Mouse (Mus musculus): Measurements from ENCODE around the gene Large2. TPM values are rescaled to one million over a fixed set of nuclear protein-coding genes. Genes with fewer than 3 reads are reported as not detected.

The Large2 gene
- polyA plus RNA-seq, 1 experiment from 2014 or later = 1.6 TPM

- Histone ChIP-seq H3K4me2 (no peak overlapping the region), H3K9me3 (replicated peaks) (no peaks in the 10 kb centered on the region), H3K4me1 (replicated peaks) (peaks cover 6% of the 10 kb centered on the region; the same call in 1 of the 2 replicates), H3K9ac (no peak overlapping the region), H3K4me3 (no peak overlapping the region), H3K36me3 (peaks cover 31% of the 10 kb centered on the region), H3K27ac (no peak overlapping the region), H3K27me3 (no peaks in the 10 kb centered on the region)
- no peak for ATAC-seq (replicated peaks; ENCODE audit: insufficient number of reproducible peaks, insufficient read depth, low FRiP score, low read depth)
- WGBS = 70% methylated on average over 5 of the region's 5 CpGs
Measured at GRCm38 (mm10) chr2:92350686-92351085, 24.0 kb downstream of the Large2 start.

- H3K9ac ChIP-seq = no peak overlapping the region
- no peak for ATAC-seq (replicated peaks; ENCODE audit: insufficient number of reproducible peaks, insufficient read depth, low FRiP score, low read depth)
- H3K27me3 ChIP-seq = no peaks in the 10 kb centered on the region
- peaks cover 37% of the 10 kb centered on the region for H3K36me3 ChIP-seq
- H3K4me1 ChIP-seq (replicated peaks) = peaks cover 6% of the 10 kb centered on the region; the same call in 1 of the 2 replicates
- no peaks in the 10 kb centered on the region for H3K9me3 ChIP-seq (replicated peaks)
- 65% methylated on average over 6 of the region's 6 CpGs for WGBS
- no peak overlapping the region for H3K4me3 ChIP-seq
- H3K4me2 ChIP-seq = no peak overlapping the region
- no peak overlapping the region for H3K27ac ChIP-seq
Measured at GRCm38 (mm10) chr2:92349589-92350425, 24.9 kb downstream of the Large2 start.

- peaks cover 6% of the 10 kb centered on the region; the same call in 1 of the 2 replicates for H3K4me1 ChIP-seq (replicated peaks)
- H3K27me3 ChIP-seq = no peaks in the 10 kb centered on the region
- WGBS = 85% methylated on average over 2 of the region's 2 CpGs
- peaks cover 38% of the 10 kb centered on the region for H3K36me3 ChIP-seq
- no peak for ATAC-seq (replicated peaks; ENCODE audit: insufficient number of reproducible peaks, insufficient read depth, low FRiP score, low read depth)
- H3K27ac ChIP-seq = no peak overlapping the region
- no peak overlapping the region for H3K9ac ChIP-seq
- H3K4me3 ChIP-seq = no peak overlapping the region
- H3K9me3 ChIP-seq (replicated peaks) = no peaks in the 10 kb centered on the region
- no peak overlapping the region for H3K4me2 ChIP-seq
Measured at GRCm38 (mm10) chr2:92347191-92347590, 27.5 kb downstream of the Large2 start.

- H3K27ac ChIP-seq = no peak overlapping the region
- no peak overlapping the region for H3K4me3 ChIP-seq
- no peaks in the 10 kb centered on the region for H3K9me3 ChIP-seq (replicated peaks)
- peaks cover 29% of the 10 kb centered on the region for H3K36me3 ChIP-seq
- no peak overlapping the region for H3K9ac ChIP-seq
- no peaks in the 10 kb centered on the region for H3K4me1 ChIP-seq (replicated peaks)
- H3K4me2 ChIP-seq = no peak overlapping the region
- ATAC-seq (replicated peaks; ENCODE audit: insufficient number of reproducible peaks, insufficient read depth, low FRiP score, low read depth) = no peak
- H3K27me3 ChIP-seq = no peaks in the 10 kb centered on the region
Measured at GRCm38 (mm10) chr2:92342418-92342817, 32.3 kb downstream of the Large2 start.

DNA sequence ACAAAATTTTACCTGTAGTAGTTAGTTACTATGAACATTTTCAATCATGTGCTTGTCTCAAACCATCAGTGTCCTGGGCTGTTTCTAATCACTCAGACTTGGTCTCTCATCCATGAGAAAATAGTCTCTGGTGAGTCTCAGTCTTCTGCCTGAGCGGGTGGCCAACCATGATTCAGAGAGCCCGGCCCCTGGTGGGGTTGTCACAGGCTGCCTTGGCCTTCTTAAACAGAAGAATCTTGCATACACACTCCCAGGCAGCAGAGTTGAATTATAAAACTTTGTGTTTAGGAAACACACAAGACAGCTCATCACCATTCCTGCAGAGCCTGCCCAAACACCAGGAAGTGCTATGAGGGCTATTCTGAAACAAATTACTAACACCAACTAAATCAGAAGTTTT, 42.8 kb downstream of the Large2 start:
- WGBS = 86% methylated on average over 2 of the region's 2 CpGs
- ATAC-seq (replicated peaks; ENCODE audit: insufficient number of reproducible peaks, insufficient read depth, low FRiP score, low read depth) = no peak
- Histone ChIP-seq H3K9ac (no peak overlapping the region), H3K4me1 (replicated peaks) (0 out of 2 replicates have a peak, but pooled peaks cover 2% of the 10 kb centered on the region), H3K4me2 (no peak overlapping the region), H3K9me3 (replicated peaks) (no peaks in the 10 kb centered on the region), H3K4me3 (no peak overlapping the region), H3K27me3 (no peaks in the 10 kb centered on the region), H3K36me3 (peaks cover 45% of the 10 kb centered on the region), H3K27ac (no peak overlapping the region)

GRCm38 (mm10) chr2:92331410-92331809, 43.3 kb downstream of the Large2 start:
- H3K9me3 ChIP-seq (replicated peaks) = no peaks in the 10 kb centered on the region
- no peak overlapping the region for H3K27ac ChIP-seq
- no peak overlapping the region for H3K4me2 ChIP-seq
- WGBS = 81% methylated on average over 2 of the region's 2 CpGs
- H3K27me3 ChIP-seq = no peaks in the 10 kb centered on the region
- no peak overlapping the region for H3K4me3 ChIP-seq
- ATAC-seq (replicated peaks; ENCODE audit: insufficient number of reproducible peaks, insufficient read depth, low FRiP score, low read depth) = no peak
- H3K9ac ChIP-seq = no peak overlapping the region
- H3K36me3 ChIP-seq = peaks cover 45% of the 10 kb centered on the region
- 0 out of 2 replicates have a peak, but pooled peaks cover 2% of the 10 kb centered on the region for H3K4me1 ChIP-seq (replicated peaks)

GRCm38 (mm10) chr2:92330840-92331239, 43.8 kb downstream of the Large2 start:
- no peaks in the 10 kb centered on the region for H3K9me3 ChIP-seq (replicated peaks)
- no peak overlapping the region for H3K27ac ChIP-seq
- 0 out of 2 replicates have a peak, but pooled peaks cover 2% of the 10 kb centered on the region for H3K4me1 ChIP-seq (replicated peaks)
- no peaks in the 10 kb centered on the region for H3K27me3 ChIP-seq
- no peak overlapping the region for H3K4me2 ChIP-seq
- 55% methylated on average over 2 of the region's 2 CpGs for WGBS
- H3K9ac ChIP-seq = no peak overlapping the region
- peaks cover 43% of the 10 kb centered on the region for H3K36me3 ChIP-seq
- no peak overlapping the region for H3K4me3 ChIP-seq
- ATAC-seq (replicated peaks; ENCODE audit: insufficient number of reproducible peaks, insufficient read depth, low FRiP score, low read depth) = no peak

DNA sequence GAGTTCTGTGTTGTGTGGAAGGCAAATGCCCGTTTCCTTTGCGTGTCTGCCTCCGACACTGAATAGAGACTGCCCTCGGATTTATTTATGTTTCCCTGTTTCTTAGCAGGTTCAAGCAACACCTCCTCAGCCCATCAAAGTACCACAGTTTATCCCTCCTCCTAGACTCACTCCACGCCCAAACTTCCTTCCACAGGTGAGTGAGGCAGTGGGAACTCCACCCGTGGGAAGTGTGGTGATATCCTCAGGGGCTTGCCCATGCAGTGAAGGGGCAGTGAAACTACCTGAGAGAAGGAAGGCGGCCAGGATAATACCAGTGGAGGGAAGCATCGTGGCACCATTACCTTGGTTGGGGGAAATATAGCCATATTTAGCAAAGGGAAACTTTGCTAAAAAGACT, 46.5 kb downstream of the Large2 start:
- Histone ChIP-seq H3K4me3 (no peak overlapping the region), H3K27me3 (no peaks in the 10 kb centered on the region), H3K36me3 (peaks cover 27% of the 10 kb centered on the region), H3K9ac (no peak overlapping the region), H3K9me3 (replicated peaks) (no peaks in the 10 kb centered on the region), H3K4me1 (replicated peaks) (0 out of 2 replicates have a peak, but pooled peaks cover 2% of the 10 kb centered on the region), H3K27ac (no peak overlapping the region), H3K4me2 (no peak overlapping the region)
- ATAC-seq (replicated peaks; ENCODE audit: insufficient number of reproducible peaks, insufficient read depth, low FRiP score, low read depth) = no peak
- 92% methylated on average over 8 of the region's 8 CpGs for WGBS

- Histone ChIP-seq H3K4me1 (replicated peaks) (0 out of 2 replicates have a peak, but pooled peaks cover 2% of the 10 kb centered on the region), H3K9me3 (replicated peaks) (no peaks in the 10 kb centered on the region), H3K27me3 (no peaks in the 10 kb centered on the region), H3K4me3 (no peak overlapping the region), H3K36me3 (peaks cover 24% of the 10 kb centered on the region), H3K27ac (no peak overlapping the region), H3K9ac (no peak overlapping the region), H3K4me2 (no peak overlapping the region)
- WGBS = 92% methylated on average over 4 of the region's 4 CpGs
- ATAC-seq (replicated peaks; ENCODE audit: insufficient number of reproducible peaks, insufficient read depth, low FRiP score, low read depth) = no peak
Measured at GRCm38 (mm10) chr2:92327601-92328000, 47.1 kb downstream of the Large2 start.

GRCm38 (mm10) chr2:92326221-92326620, 48.4 kb downstream of the Large2 start:
- H3K27me3 ChIP-seq = no peaks in the 10 kb centered on the region
- H3K9ac ChIP-seq = no peak overlapping the region
- ATAC-seq (replicated peaks; ENCODE audit: insufficient number of reproducible peaks, insufficient read depth, low FRiP score, low read depth) = no peak
- H3K4me2 ChIP-seq = no peak overlapping the region
- 82% methylated on average over 1 of the region's 1 CpGs for WGBS
- H3K4me1 ChIP-seq (replicated peaks) = 0 out of 2 replicates have a peak, but pooled peaks cover 2% of the 10 kb centered on the region
- H3K36me3 ChIP-seq = peaks cover 23% of the 10 kb centered on the region
- H3K9me3 ChIP-seq (replicated peaks) = no peaks in the 10 kb centered on the region
- no peak overlapping the region for H3K4me3 ChIP-seq
- no peak overlapping the region for H3K27ac ChIP-seq

DNA sequence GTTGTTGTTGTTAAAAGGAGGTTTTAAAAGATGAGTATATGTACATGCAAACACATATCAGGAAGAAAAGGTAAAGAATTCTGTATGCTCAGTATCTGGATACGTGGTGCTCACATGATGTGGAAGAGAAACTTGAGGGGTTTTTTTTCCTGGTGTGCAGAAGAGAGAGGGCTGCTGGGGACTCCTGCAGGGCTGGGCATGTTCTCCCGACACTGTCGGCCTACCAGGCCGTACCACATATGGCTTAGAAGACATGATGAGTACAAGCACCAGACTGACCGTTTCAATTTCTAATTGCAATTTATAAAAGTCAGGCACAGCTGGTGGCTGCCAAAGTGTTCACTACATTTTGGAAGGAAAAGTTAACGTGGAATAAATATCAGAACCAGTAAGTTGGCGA, 49.0 kb downstream of the Large2 start:
- ATAC-seq (replicated peaks; ENCODE audit: insufficient number of reproducible peaks, insufficient read depth, low FRiP score, low read depth) = no peak
- Histone ChIP-seq H3K36me3 (peaks cover 23% of the 10 kb centered on the region), H3K9ac (no peak overlapping the region), H3K4me2 (no peak overlapping the region), H3K27ac (no peak overlapping the region), H3K9me3 (replicated peaks) (no peaks in the 10 kb centered on the region), H3K4me1 (replicated peaks) (0 out of 2 replicates have a peak, but pooled peaks cover 2% of the 10 kb centered on the region), H3K4me3 (no peak overlapping the region), H3K27me3 (no peaks in the 10 kb centered on the region)
- WGBS = 89% methylated on average over 7 of the region's 7 CpGs

DNA sequence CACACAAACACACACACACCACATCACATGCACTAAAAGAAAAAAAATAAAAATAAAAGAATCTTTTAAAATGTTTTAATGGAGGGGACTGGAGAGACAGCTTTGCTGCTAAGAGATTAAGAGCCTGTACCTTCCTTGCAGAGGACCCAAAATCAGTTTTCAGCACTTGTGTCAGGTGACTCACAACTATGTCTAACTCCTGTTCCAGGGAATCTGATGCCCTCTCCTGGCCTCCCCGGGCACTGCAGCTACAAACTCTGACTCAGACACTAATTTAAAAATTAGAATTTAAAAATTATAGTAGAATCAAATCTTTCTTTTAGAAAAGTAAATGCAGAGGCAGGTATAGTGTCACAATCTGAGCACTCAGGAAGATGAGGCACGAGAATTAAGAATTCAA, 52.0 kb downstream of the Large2 start:
- H3K36me3 ChIP-seq = peaks cover 18% of the 10 kb centered on the region
- WGBS = 87% methylated on average over 2 of the region's 2 CpGs
- no peak for ATAC-seq (replicated peaks; ENCODE audit: insufficient number of reproducible peaks, insufficient read depth, low FRiP score, low read depth)
- no peak overlapping the region for H3K27ac ChIP-seq
- no peaks in the 10 kb centered on the region for H3K4me1 ChIP-seq (replicated peaks)
- no peaks in the 10 kb centered on the region for H3K27me3 ChIP-seq
- H3K4me2 ChIP-seq = no peak overlapping the region
- no peak overlapping the region for H3K9ac ChIP-seq
- H3K4me3 ChIP-seq = no peak overlapping the region
- no peaks in the 10 kb centered on the region for H3K9me3 ChIP-seq (replicated peaks)

Measured in heart, embryonic 15.5 days (tissue).